Mouse (Mus musculus) macrophage (primary cell): ENCODE measurements at regions not wholly inside any gene's neighbourhood (a gene's known extent, or its start where the extent isn't known, plus 50 kb on each side); places are given as distances from the start of the nearest gene placed in this dataset.

ENCODE experiments used
- H3K27ac ChIP-seq: fragments of 350-480 bp; formaldehyde crosslinking; 2 replicates; pipeline ENCODE4 v1.9.0; 2021
- H3K36me3 ChIP-seq: fragments of 350-480 bp; formaldehyde crosslinking; 2 replicates; pipeline ENCODE4 v1.9.0; 2021; ENCODE audit errors: inconsistent target
- H3K4me3 ChIP-seq: fragments of 350-480 bp; formaldehyde crosslinking; 2 replicates; pipeline ENCODE4 v1.9.0; 2021; ENCODE audit errors: inconsistent target
- H3K79me2 ChIP-seq: fragments of 350-480 bp; formaldehyde crosslinking; 2 replicates; pipeline ENCODE4 v1.9.0; 2021; ENCODE audit errors: inconsistent target
- whole genome bisulfite sequencing: methylation state at CpG from one replicate; pipeline ENCODE4 v1.1.7; 2026; ENCODE audit warnings: inconsistent platforms; ENCODE audit not compliant: missing documents; 5-methylcytosine and 5-hydroxymethylcytosine counted together

DNA sequence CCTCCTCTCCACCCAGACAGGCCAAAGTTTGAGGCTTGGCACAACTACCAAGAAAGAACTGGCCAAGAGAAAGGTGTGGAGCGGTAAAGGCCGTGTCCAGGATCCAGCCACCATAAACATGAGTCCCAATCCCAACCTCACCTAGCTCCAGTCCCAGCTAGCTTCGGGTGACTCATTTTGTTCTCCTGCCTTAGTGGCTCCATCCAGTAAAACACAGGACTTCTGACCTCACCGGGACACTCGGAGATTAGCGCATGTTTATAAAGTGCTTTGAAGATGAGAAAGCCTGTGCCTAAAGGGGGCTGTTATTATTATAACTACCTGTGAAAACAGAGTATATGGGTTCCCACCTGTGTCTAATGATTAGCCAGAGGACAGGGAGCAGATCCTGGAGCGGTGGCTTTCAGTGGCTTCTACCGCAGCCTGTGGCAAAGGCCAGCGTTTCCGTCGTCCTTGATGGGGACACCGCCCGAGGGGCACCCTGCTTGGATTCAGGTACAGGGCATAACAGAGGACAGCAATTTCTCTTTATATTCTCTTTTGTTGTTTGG lies 311.9 kb downstream of the Sox9 start:
- 96% methylated on average over 13 of the region's 13 CpGs for WGBS
- H3K27ac ChIP-seq: no peak overlapping the region

DNA sequence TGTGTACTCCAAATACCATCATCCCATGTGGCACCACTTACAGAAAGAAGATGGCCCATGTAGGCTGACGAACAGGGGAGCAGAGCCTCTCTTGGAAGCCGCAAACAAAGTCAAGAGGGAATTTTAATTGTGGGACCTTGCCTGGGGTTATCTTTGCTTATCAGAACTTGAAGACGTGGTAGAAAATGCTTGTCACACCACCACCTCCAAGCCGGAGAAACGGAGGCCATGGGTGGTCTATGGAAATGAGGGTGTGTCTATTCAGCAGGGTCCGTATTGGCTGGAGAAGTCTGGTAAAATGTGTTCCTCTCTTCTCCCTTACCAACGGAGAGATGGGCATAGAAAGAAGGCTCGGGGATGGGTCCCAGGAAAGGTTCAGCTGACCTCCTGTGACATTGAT lies 313.6 kb downstream of the Sox9 start:
- no peaks in the 10 kb centered on the region for H3K79me2 ChIP-seq

More for the DNA sequence above, 311.9 kb downstream of the Sox9 start:
- H3K4me3 ChIP-seq: no peak overlapping the region
- no peaks in the 10 kb centered on the region for H3K79me2 ChIP-seq
- H3K36me3 ChIP-seq: no peaks in the 10 kb centered on the region

DNA sequence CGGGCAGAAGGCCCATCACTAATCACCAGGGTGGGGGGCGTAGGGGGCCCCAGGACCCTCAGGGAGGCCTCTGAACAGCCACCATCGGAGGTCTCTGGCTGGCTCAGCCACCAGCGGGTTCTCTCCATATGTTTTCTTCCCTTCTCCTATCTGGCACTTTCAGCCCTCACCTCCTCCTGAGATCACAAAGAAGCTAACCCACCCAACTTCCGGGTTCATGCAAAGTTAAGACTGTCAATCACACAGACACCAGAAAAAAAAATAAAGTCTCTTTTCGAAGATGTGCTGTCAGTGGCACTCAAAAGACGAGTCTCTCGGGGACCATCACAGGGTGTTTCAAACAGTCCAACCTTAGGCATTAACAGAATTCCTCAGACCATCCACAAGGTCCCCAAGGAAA lies 314.2 kb downstream of the Sox9 start:
- 86% methylated on average over 7 of the region's 8 CpGs for WGBS

More for the DNA sequence above, 313.6 kb downstream of the Sox9 start:
- no peak overlapping the region for H3K27ac ChIP-seq
- H3K4me3 ChIP-seq: no peak overlapping the region
- no peaks in the 10 kb centered on the region for H3K36me3 ChIP-seq
- WGBS: 92% methylated on average over 8 of the region's 8 CpGs

DNA sequence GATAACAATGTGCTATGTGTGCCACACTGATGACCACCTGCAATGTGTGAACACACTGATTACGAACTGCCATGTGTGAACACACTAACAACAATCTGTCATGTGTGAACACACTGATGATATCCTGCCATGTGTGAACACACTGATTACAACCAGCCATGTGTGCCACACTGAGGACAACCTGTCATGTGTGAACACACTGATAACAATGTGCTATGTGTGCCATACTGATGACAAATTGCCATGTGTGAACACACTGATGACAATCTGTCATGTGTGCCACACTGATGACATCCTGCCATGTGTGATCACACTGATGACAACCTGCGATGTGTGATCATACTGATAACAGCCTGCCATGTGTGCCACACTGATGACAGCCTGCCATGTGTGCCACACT lies 316.3 kb downstream of the Sox9 start:
- Histone ChIP-seq H3K4me3 (no peak overlapping the region), H3K27ac (no peak overlapping the region), H3K79me2 (no peaks in the 10 kb centered on the region), H3K36me3 (no peaks in the 10 kb centered on the region)
- 87% methylated on average over 2 of the region's 2 CpGs for WGBS

More for the DNA sequence above, 314.2 kb downstream of the Sox9 start:
- Histone ChIP-seq H3K27ac (no peak overlapping the region), H3K4me3 (no peak overlapping the region), H3K36me3 (no peaks in the 10 kb centered on the region), H3K79me2 (no peaks in the 10 kb centered on the region)

DNA sequence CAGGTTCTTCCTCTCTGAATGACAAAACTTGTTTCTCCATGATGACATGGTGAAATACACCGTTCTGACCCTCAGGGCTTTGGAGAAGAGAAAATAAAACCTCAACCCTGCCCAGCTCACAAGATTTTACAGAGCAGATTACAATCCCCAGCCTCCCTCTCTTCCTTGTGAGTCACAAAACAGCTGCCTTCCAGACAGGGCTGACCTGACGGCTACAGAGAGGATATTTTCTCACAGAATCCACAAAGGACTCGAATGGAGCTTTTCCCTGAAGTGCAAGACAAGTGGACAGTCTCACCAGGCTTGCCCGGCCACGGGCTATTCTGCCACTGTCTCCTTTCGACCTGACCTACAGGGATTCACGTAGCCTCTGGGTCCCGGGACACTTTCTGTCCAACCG lies 318.8 kb downstream of the Sox9 start:
- no peaks in the 10 kb centered on the region for H3K79me2 ChIP-seq
- H3K36me3 ChIP-seq: no peaks in the 10 kb centered on the region
- H3K4me3 ChIP-seq: no peak overlapping the region
- no peak overlapping the region for H3K27ac ChIP-seq
- WGBS: 77% methylated on average over 9 of the region's 9 CpGs

DNA sequence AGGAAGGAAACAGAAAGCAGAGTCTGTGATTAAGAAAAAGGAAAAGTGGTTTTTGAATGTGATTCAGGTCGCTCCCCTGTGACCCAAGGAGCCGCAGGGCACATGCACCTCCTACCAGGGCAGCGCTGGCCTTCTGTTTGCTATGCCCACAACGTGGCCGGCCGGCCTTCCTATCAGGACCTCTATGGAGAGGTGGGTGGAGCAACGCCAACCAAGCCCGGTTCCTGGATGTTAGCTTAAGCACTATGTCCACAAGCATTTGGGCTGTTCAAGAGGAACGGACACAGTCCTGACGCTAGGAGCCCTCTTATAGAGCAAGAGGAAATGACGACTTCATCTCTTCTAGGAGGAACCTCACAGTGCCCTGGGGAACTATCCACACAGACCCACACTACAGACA lies 319.5 kb downstream of the Sox9 start:
- no peaks in the 10 kb centered on the region for H3K79me2 ChIP-seq
- no peak overlapping the region for H3K4me3 ChIP-seq
- H3K36me3 ChIP-seq: no peaks in the 10 kb centered on the region
- WGBS: 67% methylated on average over 11 of the region's 11 CpGs
- no peak overlapping the region for H3K27ac ChIP-seq

DNA sequence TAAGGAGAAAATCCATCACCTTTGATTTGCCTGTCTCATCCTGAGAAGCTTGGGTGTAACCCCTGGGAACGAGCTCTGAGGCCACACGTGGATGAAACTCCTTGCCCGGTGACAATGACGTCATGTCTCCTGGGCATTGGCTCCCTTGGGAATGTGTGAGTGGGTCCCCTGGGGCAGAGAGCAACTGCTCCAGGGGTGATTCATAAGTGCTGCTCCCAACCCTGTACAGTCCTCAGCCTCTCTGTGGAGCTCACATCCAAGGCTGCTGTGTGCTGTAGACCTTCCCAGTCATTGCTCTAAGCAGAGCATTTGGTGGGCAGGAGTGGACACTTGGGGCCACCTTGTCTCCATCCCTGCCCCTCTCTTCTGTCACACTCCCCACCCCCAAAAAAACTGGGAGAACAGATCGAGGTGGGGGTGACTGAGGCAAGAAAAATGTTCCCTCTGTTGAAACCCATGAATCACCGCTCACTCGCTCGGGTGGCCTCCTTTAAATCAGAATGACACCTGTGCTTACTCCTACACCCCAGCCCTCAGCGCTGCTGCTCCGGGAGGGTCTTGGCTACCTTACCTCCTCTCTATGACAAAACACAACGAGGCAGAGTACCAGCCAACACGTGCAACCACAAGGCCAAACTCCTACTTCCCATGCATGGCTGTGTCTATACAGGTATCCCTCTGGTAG lies 321.3 kb downstream of the Sox9 start:
- 90% methylated on average over 12 of the region's 12 CpGs for WGBS
- Histone ChIP-seq H3K4me3 (no peak overlapping the region), H3K27ac (no peak overlapping the region), H3K79me2 (no peaks in the 10 kb centered on the region), H3K36me3 (no peaks in the 10 kb centered on the region)

DNA sequence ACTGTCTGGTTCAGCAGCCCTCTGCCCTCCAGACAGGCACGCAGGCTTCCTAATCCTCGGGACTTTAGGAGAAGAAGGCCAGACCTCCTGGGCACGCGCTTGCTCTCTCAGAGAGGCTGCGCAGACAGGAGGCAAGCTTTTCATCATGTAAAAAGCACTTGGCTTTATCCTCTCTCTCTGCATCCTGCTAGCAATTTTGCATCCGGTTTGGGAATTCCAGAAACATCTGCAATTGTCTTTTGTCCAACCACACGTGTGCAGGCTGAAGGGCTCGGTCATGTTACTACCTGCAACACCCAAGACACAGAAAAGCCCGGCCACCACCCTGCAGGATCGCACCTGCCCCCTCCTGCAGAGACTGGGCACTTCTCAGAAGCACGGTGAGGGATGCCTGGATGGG lies 323.3 kb downstream of the Sox9 start:
- whole genome bisulfite sequencing: 94% methylated on average over 11 of the region's 11 CpGs
- no peaks in the 10 kb centered on the region for H3K36me3 ChIP-seq
- no peak overlapping the region for H3K27ac ChIP-seq
- no peaks in the 10 kb centered on the region for H3K79me2 ChIP-seq
- no peak overlapping the region for H3K4me3 ChIP-seq

DNA sequence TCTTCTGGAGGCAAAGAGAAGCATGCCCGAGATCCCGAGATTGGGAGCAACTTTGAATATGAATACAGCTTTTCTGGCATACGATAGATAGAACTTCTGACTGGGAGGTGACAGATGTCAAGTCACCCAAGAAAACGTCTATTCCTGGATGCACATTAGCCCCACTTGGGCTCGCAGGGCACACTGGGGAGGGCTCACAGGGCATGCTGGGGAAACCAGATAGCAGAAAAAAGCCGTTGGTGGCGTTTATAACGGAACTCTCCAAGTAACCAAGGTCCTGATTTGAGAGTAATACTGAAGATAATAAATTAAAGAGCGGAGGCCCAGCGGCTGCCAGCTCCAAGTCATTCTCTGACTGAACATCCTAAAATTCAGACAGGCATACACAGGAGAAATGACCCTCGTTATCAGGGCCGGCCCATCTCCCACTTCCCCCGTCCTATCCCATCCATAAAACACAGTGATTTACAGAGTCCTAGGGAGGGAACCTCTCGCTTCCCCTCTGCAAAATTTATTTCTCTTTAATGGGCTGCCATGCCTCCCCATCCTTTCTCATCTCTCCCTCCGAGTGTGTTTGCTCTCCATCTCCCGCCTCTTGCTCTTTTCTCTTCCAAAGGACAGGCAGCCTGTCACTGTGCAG lies 325.3 kb downstream of the Sox9 start:
- H3K36me3 ChIP-seq: no peaks in the 10 kb centered on the region
- H3K27ac ChIP-seq: no peak overlapping the region
- no peak overlapping the region for H3K4me3 ChIP-seq
- H3K79me2 ChIP-seq: no peaks in the 10 kb centered on the region
- WGBS: 83% methylated on average over 16 of the region's 16 CpGs

DNA sequence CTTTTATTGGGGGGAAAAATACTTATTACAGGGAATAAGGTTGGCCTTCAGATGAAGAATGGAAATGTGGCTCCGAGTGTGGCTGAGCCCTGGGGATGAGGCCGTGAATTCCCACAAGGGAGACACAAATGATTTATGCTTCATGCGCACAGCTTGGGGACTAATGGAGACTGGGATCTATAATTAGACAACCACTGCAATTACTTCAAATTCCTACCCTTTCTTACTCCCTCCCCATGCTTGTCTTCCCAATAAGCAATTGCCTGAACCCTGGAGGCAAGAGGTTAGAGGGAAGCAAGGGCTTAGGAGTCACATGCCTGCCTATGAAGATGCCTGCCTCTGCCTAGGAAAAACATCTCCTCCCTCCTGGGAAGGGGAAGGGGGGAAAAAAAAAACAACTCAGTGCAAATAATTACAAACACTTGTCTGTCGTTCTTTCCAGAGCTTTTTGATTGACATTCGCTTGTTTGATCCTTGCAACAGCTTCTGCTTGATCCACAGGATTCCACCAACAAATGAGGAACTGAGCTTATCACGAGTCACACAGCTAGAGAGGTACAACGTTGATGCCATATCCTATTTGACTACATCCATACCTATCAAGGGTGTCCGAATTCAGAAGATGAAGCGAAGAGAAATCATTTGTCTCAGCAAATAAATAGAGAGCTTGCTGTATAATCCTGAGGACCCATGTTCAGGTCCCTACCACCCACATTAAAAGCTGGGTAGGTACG lies 326.1 kb downstream of the Sox9 start:
- no peaks in the 10 kb centered on the region for H3K79me2 ChIP-seq
- 75% methylated on average over 10 of the region's 10 CpGs for WGBS

DNA sequence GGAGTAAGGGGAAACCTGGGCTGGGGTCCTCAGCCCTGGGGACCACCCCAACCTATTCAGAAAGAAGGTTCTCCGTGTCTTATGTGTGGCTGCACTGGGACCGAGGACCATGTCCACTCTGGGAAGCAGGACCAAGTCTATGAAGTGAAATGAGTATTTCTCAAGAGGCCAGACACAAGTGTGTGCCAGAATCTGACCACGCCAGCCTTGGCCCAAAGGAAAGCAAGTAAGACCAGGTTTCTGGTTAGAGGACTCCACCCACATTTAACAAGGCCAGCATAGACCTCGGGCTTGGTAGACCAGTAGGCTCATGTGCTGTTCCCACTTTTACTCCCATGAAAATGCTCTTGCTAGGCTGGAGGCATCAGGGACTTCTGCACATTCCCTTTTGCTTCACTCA lies 327.1 kb downstream of the Sox9 start:
- WGBS: 88% methylated on average over 4 of the region's 4 CpGs
- no peak overlapping the region for H3K4me3 ChIP-seq
- no peak overlapping the region for H3K27ac ChIP-seq

More for the DNA sequence above, 326.1 kb downstream of the Sox9 start:
- Histone ChIP-seq H3K27ac (no peak overlapping the region), H3K4me3 (no peak overlapping the region), H3K36me3 (no peaks in the 10 kb centered on the region)

DNA sequence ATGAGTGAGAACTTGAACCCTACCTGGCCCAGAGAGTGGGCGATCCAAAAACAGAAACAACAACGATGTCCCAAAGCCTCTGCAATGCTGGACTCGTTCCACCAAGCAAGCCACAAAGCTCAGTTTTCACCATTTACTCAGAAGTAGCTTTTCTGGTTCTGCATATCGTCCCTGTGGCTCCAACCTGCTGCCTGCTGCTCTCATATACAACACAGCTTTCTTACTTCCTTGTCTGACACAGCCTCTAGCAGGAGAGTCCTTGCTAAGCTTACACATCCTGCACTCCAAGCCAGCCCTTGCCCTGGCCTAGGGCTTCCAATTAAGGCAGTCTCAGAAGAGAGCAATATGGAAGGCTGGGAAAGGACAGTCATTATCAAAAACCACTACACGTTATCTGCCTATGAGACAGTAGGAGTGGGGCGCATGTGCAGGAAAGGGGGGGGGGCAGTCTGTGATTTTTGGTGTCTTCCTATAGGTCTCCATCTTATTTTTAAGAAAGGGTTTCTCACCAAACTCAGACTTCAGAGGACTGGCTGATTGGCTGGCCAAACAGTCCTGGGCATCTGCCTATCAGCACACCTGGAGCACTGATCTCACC lies 331.3 kb downstream of the Sox9 start:
- Histone ChIP-seq H3K36me3 (no peaks in the 10 kb centered on the region), H3K79me2 (no peaks in the 10 kb centered on the region), H3K4me3 (no peak overlapping the region), H3K27ac (no peak overlapping the region)
- 60% methylated on average over 6 of the region's 6 CpGs for WGBS

More for the DNA sequence above, 327.1 kb downstream of the Sox9 start:
- Histone ChIP-seq H3K79me2 (no peaks in the 10 kb centered on the region), H3K36me3 (no peaks in the 10 kb centered on the region)

DNA sequence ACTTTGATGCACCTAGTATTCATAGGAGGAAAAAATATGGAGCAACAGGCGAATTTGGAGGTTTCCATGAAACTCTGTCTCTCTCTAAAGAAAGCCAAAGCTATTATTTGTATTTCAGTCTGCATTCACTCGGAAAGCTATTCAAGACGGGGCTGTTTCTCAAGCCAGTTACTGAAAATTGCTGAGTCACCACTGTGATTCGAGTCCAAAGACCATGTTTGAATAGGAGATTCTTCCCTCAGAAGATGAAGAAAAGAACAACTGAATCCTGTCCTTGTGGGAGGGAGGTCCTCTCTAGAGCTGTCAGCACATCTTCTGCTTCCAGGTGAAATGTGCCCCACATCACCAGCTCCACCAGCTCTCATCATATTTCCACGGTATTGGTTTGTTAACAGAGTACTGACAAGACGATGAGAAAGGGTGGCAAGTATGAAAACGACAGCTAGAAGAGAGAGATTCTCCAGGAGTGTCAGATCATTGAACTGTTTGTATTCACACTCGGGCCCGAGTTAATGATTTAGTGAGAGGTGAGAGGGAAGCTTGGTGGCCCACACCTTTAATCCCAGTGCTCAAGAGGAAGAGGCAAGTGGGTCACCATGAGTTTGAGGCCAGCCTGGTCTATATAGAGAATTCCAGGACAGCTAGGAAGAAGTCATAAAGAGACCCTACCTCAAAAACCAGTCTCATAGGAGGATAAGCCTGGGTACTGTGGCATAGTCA lies 335.3 kb downstream of the Sox9 start:
- no peaks in the 10 kb centered on the region for H3K79me2 ChIP-seq
- no peak overlapping the region for H3K4me3 ChIP-seq
- 89% methylated on average over 9 of the region's 9 CpGs for WGBS

DNA sequence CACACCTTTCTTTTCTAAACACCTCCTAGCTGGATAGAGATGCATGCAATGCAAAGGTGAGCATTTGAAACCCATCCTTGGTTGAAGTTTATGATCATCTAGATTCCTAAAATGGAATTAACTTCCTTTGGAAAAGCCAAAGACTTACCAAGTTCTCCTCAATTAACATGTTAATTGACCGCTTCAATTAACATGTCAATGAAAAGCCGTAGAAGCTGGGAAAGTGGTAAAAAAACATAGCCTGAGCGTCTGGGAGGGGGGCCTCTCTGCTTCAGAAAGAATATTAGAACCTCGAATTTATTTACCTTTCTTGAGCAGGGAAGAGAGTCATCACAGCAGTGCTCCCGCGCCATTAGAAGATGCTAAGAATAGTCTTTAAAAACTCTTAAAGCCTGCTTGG lies 338.5 kb downstream of the Sox9 start:
- no peak overlapping the region for H3K27ac ChIP-seq
- H3K4me3 ChIP-seq: no peak overlapping the region
- H3K36me3 ChIP-seq: no peaks in the 10 kb centered on the region
- 86% methylated on average over 6 of the region's 6 CpGs for WGBS
- H3K79me2 ChIP-seq: no peaks in the 10 kb centered on the region

More for the DNA sequence above, 335.3 kb downstream of the Sox9 start:
- Histone ChIP-seq H3K36me3 (no peaks in the 10 kb centered on the region), H3K27ac (no peak overlapping the region)
